Mouse (Mus musculus) C3H10T1/2 (cell line): ENCODE results near the gene Erc1. TPM values are rescaled to one million over a fixed set of nuclear protein-coding genes. Genes with fewer than 3 reads are reported as not detected.

Experiments
- polyA plus RNA-seq, 2 experiments: library from polyadenylated mRNA; unstranded; fragments of >200 nt; fragmentation: generic; extraction: Trizol; gene quantifications; one replicate each; pipeline ENCODE4 v1.2.1; 2012; ENCODE audit warnings: missing spikeins in 2 of 2

Gene Erc1
- polyA plus RNA-seq, result 1 to 10 TPM; 1.1 to 8.6 TPM

DNA sequence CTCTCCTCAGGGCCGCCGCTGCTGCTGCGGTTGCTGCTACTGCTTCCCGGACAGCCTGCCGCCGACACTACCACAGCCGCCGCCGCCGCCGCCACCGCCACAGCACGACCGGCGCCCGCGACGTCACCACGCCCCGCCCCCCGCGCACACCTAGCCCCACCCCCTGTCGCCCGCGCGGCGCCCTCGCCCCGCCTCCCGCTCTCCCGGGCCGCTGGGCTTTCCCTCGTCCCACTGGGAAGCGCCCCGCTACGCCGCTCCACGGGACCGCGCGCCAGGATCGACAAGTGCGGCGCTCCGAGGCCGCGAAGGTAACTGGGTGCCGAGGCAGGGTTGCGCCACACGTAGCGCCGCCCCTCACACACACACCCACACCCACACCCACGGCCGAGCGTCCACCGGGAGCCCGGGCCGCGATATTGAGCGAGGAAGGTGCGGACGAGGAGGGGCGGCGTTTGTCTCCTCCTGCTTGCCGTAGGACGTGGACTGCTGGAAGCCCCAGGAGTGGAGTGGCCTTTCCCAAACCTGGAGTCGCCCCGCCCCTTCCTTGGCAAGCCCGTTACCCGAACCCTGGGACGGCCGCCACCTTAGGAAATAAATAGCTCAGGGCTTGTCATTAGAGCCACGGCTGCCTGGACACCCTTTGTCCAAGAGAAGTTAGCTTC, at the start of gene Erc1:
Erc1 (minus strand) TSS at position 134 of the 662 bp plus-strand sequence.

DNA sequence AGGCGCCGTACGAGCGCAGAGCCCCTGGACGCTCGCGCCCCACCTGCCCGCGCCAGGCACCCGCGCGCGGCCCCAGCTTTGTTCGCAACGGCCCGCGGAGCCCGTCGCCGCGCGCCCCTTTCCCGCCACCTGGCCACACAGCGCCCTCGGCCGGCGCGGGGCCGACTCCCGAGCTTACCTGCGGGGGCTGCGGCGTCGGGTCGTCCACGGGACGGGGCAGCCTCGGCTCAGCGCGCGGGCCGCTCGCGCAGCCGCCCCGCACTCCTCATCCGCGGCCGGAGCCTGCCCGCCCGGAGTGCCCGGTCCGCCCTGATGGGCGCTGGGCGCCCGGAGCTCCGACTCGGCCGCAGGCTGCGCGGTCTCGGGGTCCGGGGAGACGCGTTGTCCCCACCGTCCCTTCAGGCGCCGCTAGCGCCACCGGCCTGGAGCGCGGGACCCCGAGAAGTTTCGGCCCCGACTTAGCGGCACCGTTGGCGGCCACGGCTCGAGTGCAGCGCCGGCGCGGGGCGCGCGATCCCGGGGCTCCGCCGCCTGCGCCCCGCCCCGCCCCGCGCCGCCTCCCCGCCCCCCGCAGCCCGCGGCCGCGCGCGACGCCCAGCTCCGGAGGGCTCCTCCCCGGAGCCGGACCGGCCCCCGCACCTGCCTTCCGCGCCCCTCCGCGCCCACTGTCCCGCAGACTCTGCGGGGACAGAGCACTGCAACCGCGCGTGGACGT, 304.0 kb downstream of the Erc1 start, which contains the start of gene Wnt5b:
Wnt5b (minus strand) TSS at position 545 of the 715 bp plus-strand sequence.

Other genes starting within 250 kb of the Erc1 start
- 10 to 100 TPM in 1 of 2 experiments, 1 to 10 TPM in 1; 3.4 to 14.0 TPM for gene Rad52, start 54.5 kb upstream of the Erc1 start, polyA plus RNA-seq
- 10 to 100 TPM in 1 of 2 experiments, 1 to 10 TPM in 1; 6.0 to 61.8 TPM for gene Wnk1, start 190.5 kb upstream of the Erc1 start, polyA plus RNA-seq
- under 1 TPM; 0.16 to 0.22 TPM for gene Ninj2, start 245.2 kb upstream of the Erc1 start, polyA plus RNA-seq